Mouse (Mus musculus): Measurements from ENCODE around the gene 3110082I17Rik. TPM values are rescaled to one million over a fixed set of nuclear protein-coding genes. Genes with fewer than 3 reads are reported as not detected.
A peak's percentile ranks its signal among the peaks of the same experiment; 100 is the strongest.
"Not testable (repeated sequence)": the region's sequence is repeated elsewhere in the genome, so short reads cannot be mapped to it uniquely, and the experiment has no call there.

3110082I17Rik gene
- total and polyA plus RNA-seq, 2 experiments from 2014 or later: 4.3 to 14.9 TPM

- TF ChIP-seq CTCF (IDR thresholded peaks at IDR 0.05): no peak
- Histone ChIP-seq H3K4me2 (ENCODE audit: low read depth, low read length, poor library complexity, severe bottlenecking) (no peak overlapping the region), H3K9ac (replicated peaks; ENCODE audit: low read length, poor library complexity, severe bottlenecking) (no peak overlapping the region), H3K36me3 (ENCODE audit: insufficient read depth, low read length) (peaks cover 3% of the 10 kb centered on the region; the same call in 1 of the 2 replicates), H3K9me3 (ENCODE audit: low read length) (no peaks in the 10 kb centered on the region), H3K4me1 (ENCODE audit: insufficient read depth, low read length) (no peaks in the 10 kb centered on the region; the same call in 1 of the 2 replicates), H3K4me3 (ENCODE audit: low read depth, low read length) (no peak overlapping the region), H3K27ac (ENCODE audit: low read depth, low read length) (no peak overlapping the region), H3K27me3 (ENCODE audit: insufficient read depth, low read length) (no peaks in the 10 kb centered on the region)
- DNase-seq (ENCODE audit: low spot score) (no peak), ATAC-seq (ENCODE audit: low FRiP score) (no peak)
- WGBS: 54% methylated on average over 7 of the region's 7 CpGs
Observed at GRCm38 (mm10) chr5:139394399-139394798, 65.9 kb downstream of the 3110082I17Rik start.

GRCm38 (mm10) chr5:139393197-139393588, 67.1 kb downstream of the 3110082I17Rik start:
- no peak overlapping the region for H3K27ac ChIP-seq (ENCODE audit: low read depth, low read length)
- no peaks in the 10 kb centered on the region for H3K9me3 ChIP-seq (ENCODE audit: low read length)
- ATAC-seq (ENCODE audit: low FRiP score) (no peak), DNase-seq (ENCODE audit: low spot score) (no peak)
- no peaks in the 10 kb centered on the region; the same call in 1 of the 2 replicates for H3K4me1 ChIP-seq (ENCODE audit: insufficient read depth, low read length)
- no peak overlapping the region for H3K9ac ChIP-seq (replicated peaks; ENCODE audit: low read length, poor library complexity, severe bottlenecking)
- no peak for TF ChIP-seq CTCF (IDR thresholded peaks at IDR 0.05)
- WGBS: 87% methylated on average over 16 of the region's 16 CpGs
- no peak overlapping the region for H3K4me2 ChIP-seq (ENCODE audit: low read depth, low read length, poor library complexity, severe bottlenecking)
- H3K36me3 ChIP-seq (ENCODE audit: insufficient read depth, low read length): peaks cover 3% of the 10 kb centered on the region; the same call in 1 of the 2 replicates
- H3K27me3 ChIP-seq (ENCODE audit: insufficient read depth, low read length): no peaks in the 10 kb centered on the region
- no peak overlapping the region for H3K4me3 ChIP-seq (ENCODE audit: low read depth, low read length)

- no peak overlapping the region for H3K9ac ChIP-seq (replicated peaks; ENCODE audit: low read length, poor library complexity, severe bottlenecking)
- no peak for TF ChIP-seq CTCF (IDR thresholded peaks at IDR 0.05)
- no peak overlapping the region for H3K4me3 ChIP-seq (ENCODE audit: low read depth, low read length)
- ATAC-seq (ENCODE audit: low FRiP score): no peak
- WGBS: 92% methylated on average over 37 of the region's 37 CpGs
- no peaks in the 10 kb centered on the region; the same call in 1 of the 2 replicates for H3K4me1 ChIP-seq (ENCODE audit: insufficient read depth, low read length)
- H3K27me3 ChIP-seq (ENCODE audit: insufficient read depth, low read length): no peaks in the 10 kb centered on the region
- DNase-seq (ENCODE audit: low spot score): no peak
- peaks cover 3% of the 10 kb centered on the region; the same call in 1 of the 2 replicates for H3K36me3 ChIP-seq (ENCODE audit: insufficient read depth, low read length)
- no peak overlapping the region for H3K4me2 ChIP-seq (ENCODE audit: low read depth, low read length, poor library complexity, severe bottlenecking)
- no peak overlapping the region for H3K27ac ChIP-seq (ENCODE audit: low read depth, low read length)
- no peaks in the 10 kb centered on the region for H3K9me3 ChIP-seq (ENCODE audit: low read length)
Observed at GRCm38 (mm10) chr5:139392219-139393196, 67.8 kb downstream of the 3110082I17Rik start.

- H3K36me3 ChIP-seq (ENCODE audit: insufficient read depth, low read length): peaks cover 3% of the 10 kb centered on the region; the same call in 1 of the 2 replicates
- ATAC-seq (ENCODE audit: low FRiP score) (no peak), DNase-seq (ENCODE audit: low spot score) (peak; percentile 55)
- peak overlapping the region; percentile 2; the same call in 1 of the 2 replicates for H3K27ac ChIP-seq (ENCODE audit: low read depth, low read length)
- H3K4me1 ChIP-seq (ENCODE audit: insufficient read depth, low read length): no peaks in the 10 kb centered on the region; the same call in 1 of the 2 replicates
- no peaks in the 10 kb centered on the region for H3K27me3 ChIP-seq (ENCODE audit: insufficient read depth, low read length)
- H3K4me3 ChIP-seq (ENCODE audit: low read depth, low read length): no peak overlapping the region
- H3K9ac ChIP-seq (replicated peaks; ENCODE audit: low read length, poor library complexity, severe bottlenecking): no peak overlapping the region
- no peak overlapping the region for H3K4me2 ChIP-seq (ENCODE audit: low read depth, low read length, poor library complexity, severe bottlenecking)
- TF ChIP-seq CTCF (IDR thresholded peaks at IDR 0.05): no peak
- 56% methylated on average over 11 of the region's 11 CpGs for WGBS
- no peaks in the 10 kb centered on the region for H3K9me3 ChIP-seq (ENCODE audit: low read length)
Observed at GRCm38 (mm10) chr5:139391309-139391990, 68.9 kb downstream of the 3110082I17Rik start.

- ATAC-seq (ENCODE audit: low FRiP score); H3K27ac ChIP-seq (ENCODE audit: low read depth, low read length): not testable (repeated sequence)
- 78% methylated on average over 5 of the region's 5 CpGs for WGBS
Observed at GRCm38 (mm10) chr5:139390324-139391119, 69.8 kb downstream of the 3110082I17Rik start.

More at GRCm38 (mm10) chr5:139390324-139391119, 69.8 kb downstream of the 3110082I17Rik start:
- not testable (repeated sequence) for H3K4me3 ChIP-seq (ENCODE audit: low read depth, low read length); H3K4me2 ChIP-seq (ENCODE audit: low read depth, low read length, poor library complexity, severe bottlenecking); DNase-seq (ENCODE audit: low spot score); H3K9me3 ChIP-seq (ENCODE audit: low read length); H3K36me3 ChIP-seq (ENCODE audit: insufficient read depth, low read length); H3K9ac ChIP-seq (replicated peaks; ENCODE audit: low read length, poor library complexity, severe bottlenecking); H3K27me3 ChIP-seq (ENCODE audit: insufficient read depth, low read length); H3K4me1 ChIP-seq (ENCODE audit: insufficient read depth, low read length)
